ENCODE assay signal across 29 mouse cellular contexts in the genomic region with DNA sequence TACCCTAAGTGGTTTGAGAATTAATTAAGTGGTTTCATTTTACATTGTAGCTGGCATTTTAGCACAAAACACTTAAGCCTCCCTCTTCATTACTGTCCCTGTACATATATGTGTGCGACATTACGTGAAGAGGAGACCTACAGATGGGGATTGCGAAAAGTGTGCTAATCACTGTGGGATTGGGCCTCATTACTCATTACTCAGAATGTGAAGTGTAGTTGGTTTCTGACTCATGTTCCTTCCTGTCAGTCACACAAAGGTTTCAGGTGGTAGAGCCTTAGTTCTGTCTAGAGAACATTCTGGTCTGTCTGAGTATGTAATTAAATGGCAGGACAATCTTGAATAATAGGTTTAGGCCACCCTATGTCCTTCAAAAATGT.
A peak's percentile ranks its signal among the peaks of the same experiment; 100 is the strongest.
DNase-seq lines count a peak whose midpoint lies in the region; ATAC-seq and TF ChIP-seq lines count a peak whose summit lies in the region.
"Had no signal": no experiment of that assay in that cellular context is flagged by ENCODE, and none has a peak within 500 bp of the region (broad histone marks: within the 10 kb centered on the region; RNA-seq: fewer than 3 reads in every experiment).

No protein-coding gene starts in this region.

- no peak overlapping the region for H3K4me3 ChIP-seq in lung, postnatal 0 days (ENCODE audit: low read depth, low read length)
- H3K4me3 ChIP-seq in bone marrow macrophage, adult 2 months (ENCODE audit: insufficient read depth, low read length): no peak overlapping the region
- H3K4me3 ChIP-seq in intestine, embryonic 15.5 days (replicated peaks): no peak overlapping the region
- H3K4me3 ChIP-seq: embryonic facial prominence, embryonic 13.5 days; forebrain, embryonic 10.5 days; gastrocnemius, adult 2 months; heart, embryonic 10.5 days; heart, embryonic 15.5 days; hindbrain, embryonic 12.5 days; liver, embryonic 15.5 days; lung, embryonic 15.5 days; midbrain, embryonic 15.5 days; stomach, embryonic 15.5 days had no signal

- no peak overlapping the region for H3K4me2 ChIP-seq in lung, postnatal 0 days (replicated peaks; ENCODE audit: low read depth, low read length)
- H3K4me2 ChIP-seq in intestine, embryonic 15.5 days (replicated peaks): no peak overlapping the region
- H3K4me2 ChIP-seq: embryonic facial prominence, embryonic 13.5 days; heart, embryonic 15.5 days; hindbrain, embryonic 12.5 days; liver, embryonic 15.5 days; lung, embryonic 15.5 days; midbrain, embryonic 15.5 days; stomach, embryonic 15.5 days had no signal

- no peak overlapping the region for H3K9ac ChIP-seq in lung, postnatal 0 days (replicated peaks; ENCODE audit: low read depth)
- H3K9ac ChIP-seq in intestine, embryonic 15.5 days: no peak overlapping the region
- H3K9ac ChIP-seq: embryonic facial prominence, embryonic 13.5 days; heart, embryonic 15.5 days; hindbrain, embryonic 12.5 days; liver, embryonic 15.5 days; lung, embryonic 15.5 days; midbrain, embryonic 15.5 days; stomach, embryonic 15.5 days had no signal

- peak; percentile 22; the same call in 1 of the 2 replicates for TF ChIP-seq EP300 in lung, postnatal 0 days (IDR thresholded peaks at IDR 0.05)

- no peak for TF ChIP-seq CTCF in lung, postnatal 0 days (IDR thresholded peaks at IDR 0.05)
- no peak for TF ChIP-seq CTCF in bone marrow macrophage, adult 2 months (IDR thresholded peaks at IDR 0.05; ENCODE audit: low read depth, low read length)

- 80% methylated on average over 3 of the region's 3 CpGs for WGBS in lung, postnatal 0 days
- WGBS in intestine, embryonic 15.5 days: 92% methylated on average over 3 of the region's 3 CpGs

- no peaks in the 10 kb centered on the region for H3K9me3 ChIP-seq in lung, postnatal 0 days (ENCODE audit: low read length)
- H3K9me3 ChIP-seq in intestine, embryonic 15.5 days: no peaks in the 10 kb centered on the region
- H3K9me3 ChIP-seq: embryonic facial prominence, embryonic 13.5 days; forebrain, embryonic 10.5 days; heart, embryonic 10.5 days; heart, embryonic 15.5 days; hindbrain, embryonic 12.5 days; liver, embryonic 15.5 days; lung, embryonic 15.5 days; midbrain, embryonic 15.5 days; stomach, embryonic 15.5 days had no signal

- no peak for TF ChIP-seq POLR2A in bone marrow macrophage, adult 2 months (IDR thresholded peaks at IDR 0.05; ENCODE audit: borderline replicate concordance, low read depth, low read length)

- no peaks in the 10 kb centered on the region for H3K36me3 ChIP-seq in lung, postnatal 0 days (ENCODE audit: insufficient read depth, low read length)
- H3K36me3 ChIP-seq in intestine, embryonic 15.5 days: no peaks in the 10 kb centered on the region
- H3K36me3 ChIP-seq: embryonic facial prominence, embryonic 13.5 days; forebrain, embryonic 10.5 days; heart, embryonic 10.5 days; heart, embryonic 15.5 days; hindbrain, embryonic 12.5 days; liver, embryonic 15.5 days; lung, embryonic 15.5 days; midbrain, embryonic 15.5 days; stomach, embryonic 15.5 days had no signal

- no peak overlapping the region for H3K27ac ChIP-seq in lung, postnatal 0 days (ENCODE audit: low read length)
- peak overlapping the region; percentile 57 for H3K27ac ChIP-seq in bone marrow macrophage, adult 2 months (ENCODE audit: insufficient read depth, low read depth, low read length)
- H3K27ac ChIP-seq in intestine, embryonic 15.5 days: no peak overlapping the region
- H3K27ac ChIP-seq: embryonic facial prominence, embryonic 13.5 days; forebrain, embryonic 10.5 days; gastrocnemius, adult 2 months; heart, embryonic 10.5 days; heart, embryonic 15.5 days; hindbrain, embryonic 12.5 days; hindbrain, postnatal 0 days; liver, embryonic 15.5 days; lung, embryonic 15.5 days; midbrain, embryonic 15.5 days; stomach, embryonic 15.5 days had no signal

- DNase-seq in lung, postnatal 0 days (ENCODE audit: low spot score): no peak
- no peak for DNase-seq in lung, adult 18-20 months
- no peak for DNase-seq in adrenal gland, postnatal 10 days
- no peak for DNase-seq in neural tube, embryonic 10.5 days (ENCODE audit: extremely low spot score, low spot score)
- no peak for DNase-seq in cerebellum, postnatal 4 days (ENCODE audit: low spot score in 2 of 2)
- DNase-seq: adrenal gland, postnatal 36 days; cerebellum, adult 2 months; cerebellum, postnatal 14 days; gastrocnemius, adult 2 months; kidney, adult 2 months; layer of hippocampus, adult 9-11 months; liver; lung, postnatal 36 days; right cerebral cortex, postnatal 25 days; thymus, postnatal 14 days had no signal

- H3K4me1 ChIP-seq in lung, postnatal 0 days (ENCODE audit: insufficient read depth, low read depth, low read length): no peaks in the 10 kb centered on the region; the same call in 1 of the 2 replicates
- H3K4me1 ChIP-seq in bone marrow macrophage, adult 2 months (ENCODE audit: control insufficient read depth, insufficient read depth, low read length): peaks cover 37% of the 10 kb centered on the region
- 0 out of 2 replicates have a peak, but pooled peaks cover 2% of the 10 kb centered on the region for H3K4me1 ChIP-seq in intestine, embryonic 15.5 days (replicated peaks)
- H3K4me1 ChIP-seq: heart, embryonic 15.5 days; liver, embryonic 15.5 days; midbrain, embryonic 15.5 days; stomach, embryonic 15.5 days had no signal

- H3K27me3 ChIP-seq in lung, postnatal 0 days (replicated peaks; ENCODE audit: insufficient read depth, low read length): no peaks in the 10 kb centered on the region
- H3K27me3 ChIP-seq in intestine, embryonic 15.5 days (replicated peaks): no peaks in the 10 kb centered on the region
- H3K27me3 ChIP-seq: heart, embryonic 15.5 days; liver, embryonic 15.5 days; lung, embryonic 15.5 days; midbrain, embryonic 15.5 days; stomach, embryonic 15.5 days had no signal

- ATAC-seq in lung, postnatal 0 days: no peak
- ATAC-seq in intestine, embryonic 15.5 days: peak; percentile 18; the same call in 1 of the 2 replicates
- ATAC-seq in megakaryocyte progenitor cell, adult 5-6 weeks (replicated peaks; ENCODE audit: poor library complexity): peak; percentile 58
- ATAC-seq: forebrain, embryonic 16.5 days; hindbrain, postnatal 0 days; midbrain, embryonic 15.5 days had no signal
